Mouse (Mus musculus) embryonic fibroblast, embryonic 13.5 days (primary cell): ENCODE data around the gene Sec23b. TPM values are rescaled to one million over a fixed set of nuclear protein-coding genes. Genes with fewer than 3 reads are reported as not detected.

Experiments
- H3K27ac ChIP-seq: 2 replicates; pipeline ENCODE4 v1.5.1; 2012; ENCODE audit warnings: low read length, control low read depth, inconsistent platforms; ENCODE audit not compliant: insufficient read depth
- H3K4me1 ChIP-seq: 2 replicates; pipeline ENCODE4 v1.6.1; 2011; ENCODE audit warnings: low read length; ENCODE audit not compliant: control insufficient read depth, insufficient read depth
- H3K4me3 ChIP-seq: 2 replicates; pipeline ENCODE4 v1.5.1; 2011; ENCODE audit warnings: mild to moderate bottlenecking, control low read depth, low read length; ENCODE audit not compliant: insufficient read depth
- CTCF ChIP-seq: IDR thresholded peaks from 2 replicates; pipeline ENCODE4 v1.5.1; 2011; ENCODE audit warnings: mild to moderate bottlenecking, control low read depth, low read length, moderate library complexity, borderline replicate concordance; ENCODE audit not compliant: insufficient read depth
- POLR2A ChIP-seq: IDR thresholded peaks from 2 replicates; pipeline ENCODE4 v1.6.1; 2011; ENCODE audit warnings: low read depth, mild to moderate bottlenecking, control low read depth, low read length, moderate library complexity
- polyA plus RNA-seq: library from polyadenylated mRNA; stranded (reverse); fragments of >200 nt; gene quantifications from 2 replicates; pipeline ENCODE4 v1.2.4, GENCODE M21; 2011; ENCODE audit warnings: low read depth; ENCODE audit not compliant: missing spikeins, insufficient read length

Sec23b gene
- polyA plus RNA-seq, 1 experiment, result 65.8 TPM

- Histone ChIP-seq H3K27ac (no peak overlapping the region), H3K4me3 (no peak overlapping the region)
Measured at GRCm38 (mm10) chr2:144637204-144637603, 81.2 kb downstream of the Sec23b start.

DNA sequence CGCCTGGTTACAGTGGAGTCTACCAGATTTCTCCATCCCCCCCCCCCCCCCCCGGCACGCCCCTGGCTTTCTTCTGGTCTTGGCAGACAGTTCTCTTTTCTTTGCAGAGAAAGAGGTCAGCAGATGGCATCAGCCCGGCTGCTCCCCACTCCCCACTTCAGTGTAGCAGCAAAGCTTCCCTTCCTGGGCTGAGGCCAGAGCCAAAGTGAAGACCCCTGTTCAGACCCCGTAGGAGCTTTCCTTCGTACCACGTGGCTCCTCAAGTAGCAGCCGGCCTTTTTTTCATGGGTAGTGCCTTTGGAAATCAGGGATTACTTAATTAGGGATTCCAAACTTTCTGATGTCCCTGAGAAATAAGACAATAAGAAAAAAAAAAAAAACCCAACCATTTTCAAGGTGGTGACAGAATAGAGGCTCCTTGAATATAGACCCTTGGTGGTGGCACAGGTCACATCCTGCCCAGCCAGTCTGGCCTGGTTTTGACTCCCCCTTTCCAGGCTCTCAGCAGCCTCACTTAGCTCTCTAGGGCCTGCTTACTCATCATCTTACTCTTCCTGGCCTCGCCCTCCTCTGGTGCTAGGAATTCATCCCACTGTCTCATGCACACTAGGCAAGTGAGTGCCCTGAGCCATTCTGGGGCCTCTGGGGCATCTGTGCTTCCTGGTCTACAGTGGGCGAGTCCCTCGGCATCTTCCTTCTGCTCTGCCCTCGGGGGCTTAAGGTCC is 81.8 kb downstream of the Sec23b start:
- H3K27ac ChIP-seq, result no peak overlapping the region
- no peaks in the 10 kb centered on the region for H3K4me1 ChIP-seq
- no peak overlapping the region for H3K4me3 ChIP-seq
- TF ChIP-seq POLR2A (no peak), CTCF (no peak)

More at GRCm38 (mm10) chr2:144637204-144637603, 81.2 kb downstream of the Sec23b start:
- H3K4me1 ChIP-seq, result no peaks in the 10 kb centered on the region
- TF ChIP-seq CTCF (no peak), POLR2A (no peak)

GRCm38 (mm10) chr2:144638719-144639118 is 82.7 kb downstream of the Sec23b start:
- TF ChIP-seq CTCF (peak; percentile 64; the same call in 1 of the 2 replicates), POLR2A (no peak)
- no peak overlapping the region for H3K27ac ChIP-seq
- no peaks in the 10 kb centered on the region for H3K4me1 ChIP-seq

DNA sequence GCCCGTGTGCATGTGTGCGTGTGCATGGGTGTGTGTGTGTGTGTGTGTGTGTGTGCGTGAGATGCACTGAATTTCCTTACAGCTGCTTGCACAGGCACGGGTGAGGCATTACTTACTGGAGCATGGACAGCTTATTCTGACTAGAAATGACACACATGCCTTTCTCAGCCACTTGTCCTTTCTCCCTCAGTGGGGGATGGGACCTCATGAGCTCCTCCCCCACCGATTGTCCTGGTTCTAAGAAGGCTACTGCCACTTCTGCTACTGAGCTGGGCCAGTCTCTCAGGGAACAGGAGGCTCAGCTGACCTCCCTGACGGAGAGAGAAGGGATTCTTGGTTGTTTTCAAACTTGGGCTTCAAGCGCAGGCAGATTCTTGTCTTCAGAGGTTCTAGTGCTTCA is 84.1 kb downstream of the Sec23b start:
- no peak overlapping the region for H3K4me3 ChIP-seq
- H3K4me1 ChIP-seq, result no peaks in the 10 kb centered on the region
- no peak for TF ChIP-seq POLR2A
- no peak for TF ChIP-seq CTCF
- no peak overlapping the region for H3K27ac ChIP-seq

More at GRCm38 (mm10) chr2:144638719-144639118, 82.7 kb downstream of the Sec23b start:
- H3K4me3 ChIP-seq, result no peak overlapping the region

Other genes starting within 250 kb of the Sec23b start
- not detected in 2 replicates for gene Ovol2, start 224.1 kb upstream of the Sec23b start, polyA plus RNA-seq
- gene Kat14, start 187.2 kb upstream of the Sec23b start, polyA plus RNA-seq, result 23.6 and 28.5 TPM in 2 replicates
- gene Pet117, start 187.2 kb upstream of the Sec23b start, polyA plus RNA-seq, result 6.4 and 9.2 TPM in 2 replicates
- 0.23 and 0.77 TPM in 2 replicates for gene Dzank1, start 28.8 kb upstream of the Sec23b start, polyA plus RNA-seq
- 20.0 and 27.8 TPM in 2 replicates for gene Polr3f, start 28.5 kb upstream of the Sec23b start, polyA plus RNA-seq
- gene Rbbp9, start 5.4 kb upstream of the Sec23b start, polyA plus RNA-seq, result 25.4 and 33.6 TPM in 2 replicates
- gene Smim26, start 37.8 kb downstream of the Sec23b start, polyA plus RNA-seq, result 19.0 and 26.1 TPM in 2 replicates
- 10.4 and 14.9 TPM in 2 replicates for gene Dtd1, start 43.7 kb downstream of the Sec23b start, polyA plus RNA-seq